Mouse (Mus musculus) urinary bladder, postnatal 36 days (tissue): ENCODE data around the gene Efna3.

ENCODE experiments used
- DNase-seq, 2 experiments: peaks; one replicate each; pipeline ENCODE4 v3.0.0; 2022; ENCODE audit warnings: low spot score in 2 of 2, mixed read lengths in 1 of 2

Efna3 gene

GRCm38 (mm10) chr3:89284261-89284660 lies 38.5 kb downstream of the Efna3 start:
- no peak for DNase-seq

GRCm38 (mm10) chr3:89282291-89282643 lies 40.5 kb downstream of the Efna3 start:
- no peak for DNase-seq

GRCm38 (mm10) chr3:89281579-89282290 lies 41.0 kb downstream of the Efna3 start:
- DNase-seq, result peak; percentile 80 to 88

- DNase-seq, result peak; percentile 64 to 68
Measured at GRCm38 (mm10) chr3:89280606-89281511, 41.9 kb downstream of the Efna3 start, which contains the start of gene Efna1. Gene Efna1, minus strand, starts transcription at chr3:89281142.

GRCm38 (mm10) chr3:89280050-89280605 lies 42.6 kb downstream of the Efna3 start:
- peak; percentile 21 to 50 for DNase-seq

GRCm38 (mm10) chr3:89279153-89279890 lies 43.4 kb downstream of the Efna3 start:
- peak; percentile 86 to 87 for DNase-seq

DNA sequence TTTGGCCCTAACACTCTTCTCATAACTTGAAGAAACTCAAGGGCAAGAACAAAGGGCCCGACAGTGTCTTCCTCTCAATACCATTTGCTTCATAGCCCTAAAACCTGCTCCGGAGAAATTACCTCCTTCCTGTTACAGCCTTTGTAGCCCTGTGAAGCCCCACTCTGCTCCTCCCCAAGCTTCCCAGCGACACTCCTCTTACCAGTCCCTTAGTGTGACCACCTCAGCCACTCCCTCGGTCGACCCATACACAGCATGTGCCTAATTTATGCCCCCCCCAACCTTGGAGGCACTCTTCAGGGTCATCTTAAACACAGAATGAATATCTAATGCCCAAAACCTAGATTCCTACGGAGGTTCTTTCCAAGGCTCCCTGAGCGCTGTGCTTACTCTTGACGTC lies 44.1 kb downstream of the Efna3 start:
- no peak for DNase-seq

- DNase-seq, result peak in 1 of 2 experiments; percentile 54
Measured at GRCm38 (mm10) chr3:89278107-89278506, 44.7 kb downstream of the Efna3 start.

DNA sequence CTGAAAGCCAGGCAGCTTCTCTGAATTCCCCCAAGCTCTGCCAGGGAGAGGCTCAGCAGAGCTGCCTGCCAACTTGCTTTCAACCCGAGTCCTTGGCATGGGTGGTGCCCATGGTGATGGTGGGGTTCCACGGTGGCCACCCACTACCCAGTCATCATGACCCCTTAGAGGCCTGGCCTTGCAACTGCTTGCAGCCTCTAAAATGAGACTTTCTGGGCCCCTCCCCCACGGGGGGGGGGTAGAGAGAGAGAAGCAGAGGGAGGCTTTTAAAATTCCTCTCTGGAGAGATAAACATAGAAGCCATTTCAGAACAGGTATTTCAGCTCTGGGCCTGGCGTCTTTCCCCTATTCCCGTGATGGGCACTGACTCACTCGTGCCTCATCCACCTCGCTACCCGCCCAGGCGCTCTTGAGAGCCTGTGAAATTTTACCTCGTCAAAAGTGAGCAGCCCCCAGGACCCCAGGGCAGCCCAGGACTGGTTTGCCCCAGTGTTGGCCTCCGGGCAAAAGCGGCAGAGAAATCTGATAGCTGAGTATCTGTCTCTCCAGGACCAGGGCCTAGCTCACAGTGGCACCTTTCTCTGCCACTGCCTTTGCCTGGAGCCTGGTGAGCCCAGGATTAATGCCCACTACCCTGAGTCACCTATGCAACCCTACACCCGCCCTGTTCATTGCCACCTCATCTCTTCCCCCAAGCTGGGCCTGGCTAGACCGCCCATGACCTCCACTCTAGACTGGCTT lies 45.3 kb downstream of the Efna3 start:
- DNase-seq, result peak; percentile 65 to 72

- DNase-seq, result no peak
Measured at GRCm38 (mm10) chr3:89276061-89276460, 46.7 kb downstream of the Efna3 start.

DNA sequence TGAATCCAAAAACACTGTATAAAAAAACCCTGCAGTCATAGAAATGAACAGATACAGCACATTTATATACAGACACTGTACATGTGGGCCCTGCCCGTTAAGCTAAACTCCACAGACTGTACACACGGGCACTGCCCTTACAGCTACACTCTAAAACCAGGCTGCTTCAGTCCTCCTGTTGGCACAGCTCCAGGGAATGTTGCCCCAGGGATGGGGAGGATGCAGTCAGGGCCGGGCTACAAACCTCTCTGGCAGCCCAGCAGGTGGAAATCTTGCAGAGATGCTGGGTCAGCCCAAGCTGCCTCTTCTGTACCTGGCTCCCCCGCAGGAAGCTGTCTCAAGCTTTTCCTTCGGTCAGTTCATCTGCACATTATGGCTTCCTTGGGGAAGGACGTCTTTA lies 51.0 kb downstream of the Efna3 start:
- no peak for DNase-seq

- DNase-seq, result peak; percentile 36 to 59
Measured at GRCm38 (mm10) chr3:89270891-89271290, 51.9 kb downstream of the Efna3 start.

GRCm38 (mm10) chr3:89270051-89270755 lies 52.6 kb downstream of the Efna3 start, which contains the start of gene Slc50a1:
Gene Slc50a1, minus strand, starts transcription at chr3:89270570.
- peak; percentile 79 to 88 for DNase-seq

- DNase-seq, result no peak
Measured at GRCm38 (mm10) chr3:89268916-89269315, 53.8 kb downstream of the Efna3 start.

DNA sequence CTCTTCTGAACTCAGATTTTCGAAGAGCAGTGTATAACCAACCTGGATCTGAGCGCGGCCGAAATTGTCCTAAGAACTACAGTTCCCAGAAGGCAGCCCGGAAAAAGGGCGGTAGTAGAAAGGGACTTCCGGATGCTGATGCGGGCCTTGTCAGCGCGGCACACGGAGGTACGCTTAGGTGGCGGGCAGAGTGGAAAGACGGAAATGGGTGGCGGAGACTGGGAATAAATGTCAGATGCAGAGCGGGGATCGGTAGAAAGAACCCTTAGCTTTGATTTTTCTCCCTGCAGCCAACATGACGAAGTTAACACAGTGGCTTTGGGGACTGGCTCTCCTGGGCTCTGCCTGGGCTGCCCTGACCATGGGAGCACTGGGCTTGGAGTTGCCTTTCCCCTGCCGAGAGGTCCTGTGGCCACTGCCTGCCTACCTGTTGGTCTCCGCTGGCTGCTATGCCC lies 56.3 kb downstream of the Efna3 start:
- DNase-seq, result peak; percentile 74 to 80
